Mouse (Mus musculus) v-Abl transformed pro-B cells (cell line): ENCODE measurements around the gene Usf2.

Experiments used
- in situ Hi-C, 2 experiments: fragments of 400-800 bp; cut with MboI; formaldehyde crosslinking; loops; one replicate each; pipeline ENCODE4 v1.15.1; 2025; ENCODE audit not compliant: unreplicated experiment in 2 of 2

Usf2 gene

GRCm38 (mm10) chr7:30956756-30957366 lies at the start of gene Usf2:
Usf2 (minus strand) TSS chr7:30956803.
- in situ Hi-C loops, result no loop called here

- in situ Hi-C loops, result no loop called here
Measured at GRCm38 (mm10) chr7:31002650-31003049, 46.0 kb upstream of the Usf2 start.

- in situ Hi-C loops, result no loop called here
Measured at GRCm38 (mm10) chr7:31000505-31001020, 44.0 kb upstream of the Usf2 start.

- in situ Hi-C loops, result loop anchor here in 1 of 2 experiments (5.0 kb wide), 1 partner anchor 56 kb away; the partner anchor contains the start of gene Fxyd7
Measured at GRCm38 (mm10) chr7:30996491-30996890, 39.9 kb upstream of the Usf2 start.

GRCm38 (mm10) chr7:30993986-30994385 lies 37.4 kb upstream of the Usf2 start:
- in situ Hi-C loops, result no loop called here

- in situ Hi-C loops, result no loop called here
Measured at GRCm38 (mm10) chr7:30992148-30992547, 35.5 kb upstream of the Usf2 start.

GRCm38 (mm10) chr7:30988519-30989162 lies 32.0 kb upstream of the Usf2 start:
- in situ Hi-C loops, result loop anchor here in 1 of 2 experiments (5.0 kb wide), 1 partner anchor 54 kb away; the partner anchor contains the start of gene Fxyd5

- in situ Hi-C loops, result loop anchor here in 1 of 2 experiments (5.0 kb wide), 1 partner anchor 57 kb away; the partner anchor contains the start of gene Fxyd5
Measured at GRCm38 (mm10) chr7:30985357-30985756, 28.8 kb upstream of the Usf2 start.

GRCm38 (mm10) chr7:30981703-30982102 lies 25.1 kb upstream of the Usf2 start:
- in situ Hi-C loops, result no loop called here

GRCm38 (mm10) chr7:30973501-30974289 lies 17.1 kb upstream of the Usf2 start, which contains the start of gene Fam187b:
Fam187b (plus strand) TSS chr7:30973790.
- in situ Hi-C loops, result no loop called here

- in situ Hi-C loops, result no loop called here
Measured at GRCm38 (mm10) chr7:30973251-30973500, 16.6 kb upstream of the Usf2 start, which contains the start of gene Lsr. Lsr (minus strand) TSS chr7:30973464.

GRCm38 (mm10) chr7:30972426-30973250 lies 16.0 kb upstream of the Usf2 start:
- in situ Hi-C loops, result no loop called here

- in situ Hi-C loops, result no loop called here
Measured at GRCm38 (mm10) chr7:30971901-30972300, 15.3 kb upstream of the Usf2 start.

GRCm38 (mm10) chr7:30969174-30969573 lies 12.6 kb upstream of the Usf2 start:
- in situ Hi-C loops, result no loop called here

- in situ Hi-C loops, result no loop called here
Measured at GRCm38 (mm10) chr7:30968611-30969010, 12.0 kb upstream of the Usf2 start.

GRCm38 (mm10) chr7:30966657-30967056 lies 10.1 kb upstream of the Usf2 start:
- in situ Hi-C loops, result no loop called here

GRCm38 (mm10) chr7:30965677-30966076 lies 9.1 kb upstream of the Usf2 start:
- in situ Hi-C loops, result no loop called here

- in situ Hi-C loops, result no loop called here
Measured at GRCm38 (mm10) chr7:30964366-30964765, 7.8 kb upstream of the Usf2 start.

GRCm38 (mm10) chr7:30962862-30963261 lies 6.3 kb upstream of the Usf2 start:
- in situ Hi-C loops, result no loop called here

- in situ Hi-C loops, result no loop called here
Measured at GRCm38 (mm10) chr7:30959786-30960349, 3.3 kb upstream of the Usf2 start.
